Mouse (Mus musculus) kidney, adult 2 months (tissue): ENCODE data around the gene Coro7. TPM values are rescaled to one million over a fixed set of nuclear protein-coding genes. Genes with fewer than 3 reads are reported as not detected.

Experiments
- DNase-seq: peaks from one replicate; pipeline ENCODE4 v3.0.0; 2021
- H3K27ac ChIP-seq: fragments of 200-500 bp; 2 replicates; pipeline ENCODE4 v1.5.1; 2012; ENCODE audit warnings: low read depth, low read length, control low read depth, inconsistent platforms; ENCODE audit not compliant: insufficient read depth
- H3K27me3 ChIP-seq: fragments of 200-500 bp; replicated peaks from 2 replicates; pipeline ENCODE4 v1.6.1; 2012; ENCODE audit warnings: mild to moderate bottlenecking, moderate library complexity, low read length, inconsistent platforms; ENCODE audit not compliant: control insufficient read depth, insufficient read depth
- H3K36me3 ChIP-seq: fragments of 200-500 bp; 2 replicates; pipeline ENCODE4 v1.6.1; 2012; ENCODE audit warnings: mild to moderate bottlenecking, moderate library complexity, low read length, inconsistent platforms; ENCODE audit not compliant: control insufficient read depth, insufficient read depth
- H3K4me1 ChIP-seq: fragments of 200-500 bp; 2 replicates; pipeline ENCODE4 v1.6.1; 2011; ENCODE audit warnings: low read length; ENCODE audit not compliant: control insufficient read depth, insufficient read depth
- H3K4me3 ChIP-seq: fragments of 200-500 bp; 2 replicates; pipeline ENCODE4 v1.5.1; 2011; ENCODE audit warnings: mild to moderate bottlenecking, low read depth, low read length, control low read depth; ENCODE audit not compliant: insufficient read depth
- CTCF ChIP-seq: fragments of 200-500 bp; conservative IDR thresholded peaks from 2 replicates; pipeline ENCODE4 v1.5.1; 2011; ENCODE audit warnings: low read depth, mild to moderate bottlenecking, control low read depth, low read length, moderate library complexity, mixed read lengths; ENCODE audit not compliant: insufficient read depth, insufficient read length
- POLR2A ChIP-seq: fragments of 200-500 bp; IDR thresholded peaks from one replicate; pipeline ENCODE4 v1.6.1; 2011; ENCODE audit warnings: low read depth, low read length, control low read depth
- WGBS: fragments of 180-500 bp; shearing (Covaris S2); methylation state at CpG from one replicate; pipeline ENCODE4 v1.1.7; 2018; 5-methylcytosine and 5-hydroxymethylcytosine counted together
- polyA plus RNA-seq: library from polyadenylated mRNA; depleted of rRNA; stranded (reverse); fragments of >200 nt; gene quantifications from 2 replicates; pipeline ENCODE4 v1.2.3, GENCODE M21; 2012

Coro7 gene
- polyA plus RNA-seq, 1 experiment = 43.1 TPM

DNA sequence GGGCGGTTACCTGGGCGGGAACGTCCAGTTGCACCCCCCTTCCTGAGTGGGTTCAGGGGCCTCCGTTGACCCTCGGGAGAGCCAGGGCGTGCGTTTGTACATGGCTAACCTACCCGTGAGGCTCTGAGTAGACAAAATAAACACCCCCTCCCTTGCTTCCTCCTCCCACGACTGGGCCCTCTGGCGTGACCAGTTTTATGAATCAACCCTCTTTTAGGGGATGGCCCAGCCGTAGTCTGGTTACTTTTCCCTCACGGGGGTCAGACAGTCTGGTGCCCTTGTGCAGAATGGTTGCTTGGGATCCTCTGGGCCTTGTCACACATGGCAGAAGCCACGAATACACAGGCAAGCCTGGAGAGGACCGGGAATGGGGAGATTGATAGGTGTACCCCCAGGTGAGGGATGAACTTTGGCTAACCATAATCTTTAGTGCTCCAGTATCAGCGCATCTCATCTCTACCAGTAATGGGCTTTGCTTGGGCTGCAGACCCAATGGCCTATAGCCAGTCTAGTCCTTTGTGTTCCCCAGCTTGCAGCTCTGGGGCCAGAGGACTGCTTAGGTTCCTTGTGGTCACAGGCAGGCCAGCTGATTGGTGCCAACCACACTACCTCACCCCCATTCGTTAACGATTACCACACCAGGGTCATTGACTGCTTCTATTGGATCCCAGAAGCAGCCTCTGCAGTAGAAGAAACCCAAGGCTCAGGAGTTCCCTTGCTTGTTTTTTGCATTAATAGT lies 39.1 kb downstream of the Coro7 start:
- peak; percentile 96 for DNase-seq
- 6% methylated on average over 17 of the region's 17 CpGs for WGBS
- peaks cover 40% of the 10 kb centered on the region for H3K4me1 ChIP-seq

DNA sequence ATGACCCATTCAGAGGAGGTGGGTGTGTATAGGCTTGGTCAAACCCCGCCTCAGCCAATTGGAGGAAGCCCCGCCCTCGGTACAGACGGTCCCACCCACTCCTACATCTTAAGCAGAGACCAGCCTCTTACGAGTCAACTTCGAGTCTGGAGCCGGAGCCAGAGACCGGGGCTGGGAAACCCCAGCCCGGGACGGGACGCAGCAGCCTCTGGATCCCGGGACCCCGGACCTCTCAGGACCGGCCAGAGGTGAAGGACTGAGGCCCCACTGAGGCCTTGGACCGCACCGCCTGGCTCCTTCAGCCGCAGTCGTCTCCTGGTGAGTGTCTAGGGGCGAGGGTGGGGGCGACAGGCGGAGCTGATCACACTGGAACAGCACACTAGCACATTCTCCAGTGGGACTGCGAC lies 39.7 kb downstream of the Coro7 start, which contains the start of the genes Vasn and Dnaja3:
Gene Vasn, plus strand, starts transcription at position 111 of the 407 bp plus-strand sequence.
Gene Dnaja3, plus strand, starts transcription at position 159 of the 407 bp plus-strand sequence.
- no peaks in the 10 kb centered on the region for H3K36me3 ChIP-seq
- no peaks in the 10 kb centered on the region for H3K27me3 ChIP-seq
- WGBS = 3% methylated on average over 22 of the region's 22 CpGs
- H3K27ac ChIP-seq = peak within 1 kb of the TSS; percentile 71
- H3K4me1 ChIP-seq = peaks cover 34% of the 10 kb centered on the region
- peak; percentile 96 for DNase-seq
- TF ChIP-seq POLR2A (peak; percentile 94), CTCF (no peak)
- peak within 1 kb of the TSS; percentile 63 for H3K4me3 ChIP-seq

More for the DNA sequence above, 39.1 kb downstream of the Coro7 start:
- peak overlapping the region; percentile 71 for H3K27ac ChIP-seq
- TF ChIP-seq CTCF (no peak), POLR2A (peak; percentile 13)
- no peaks in the 10 kb centered on the region for H3K27me3 ChIP-seq
- no peaks in the 10 kb centered on the region for H3K36me3 ChIP-seq
- H3K4me3 ChIP-seq = peak overlapping the region; percentile 63

DNA sequence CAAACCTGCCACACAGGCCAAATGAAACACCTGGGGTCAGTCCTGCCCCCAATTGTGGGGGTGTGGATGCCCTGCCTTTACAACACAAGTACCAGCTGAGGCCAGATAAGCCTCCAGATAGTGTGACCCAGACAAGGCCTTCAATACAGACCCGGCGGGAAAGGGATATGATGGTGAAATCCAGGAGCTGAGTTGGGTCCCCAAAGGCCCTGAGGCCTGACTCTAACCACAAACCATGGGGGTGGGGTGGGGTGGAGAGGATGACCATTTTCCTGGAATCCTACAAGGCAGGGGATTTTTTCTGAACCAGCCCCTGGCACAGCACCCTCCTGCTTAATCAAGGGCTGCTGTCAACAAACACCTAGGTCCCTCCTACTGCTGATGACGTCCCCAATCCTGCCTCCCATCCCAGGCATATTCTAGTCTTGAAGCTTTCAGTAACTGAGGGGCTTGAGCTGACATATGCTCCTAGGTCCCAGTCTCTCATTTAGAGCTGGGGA lies 40.6 kb downstream of the Coro7 start:
- WGBS = 82% methylated on average over 3 of the region's 3 CpGs
- Histone ChIP-seq H3K27me3 (no peaks in the 10 kb centered on the region), H3K4me3 (no peak overlapping the region), H3K27ac (no peak overlapping the region), H3K4me1 (peaks cover 26% of the 10 kb centered on the region), H3K36me3 (no peaks in the 10 kb centered on the region)
- no peak for DNase-seq
- TF ChIP-seq CTCF (no peak), POLR2A (no peak)

GRCm38 (mm10) chr16:4635760-4636159 lies 43.8 kb downstream of the Coro7 start:
- TF ChIP-seq CTCF (no peak), POLR2A (no peak)
- WGBS = 58% methylated on average over 4 of the region's 4 CpGs
- no peak for DNase-seq
- H3K4me1 ChIP-seq = no peaks in the 10 kb centered on the region; the same call in 1 of the 2 replicates
- no peak overlapping the region for H3K4me3 ChIP-seq
- no peaks in the 10 kb centered on the region for H3K36me3 ChIP-seq
- H3K27ac ChIP-seq = peak overlapping the region; percentile 29; the same call in 1 of the 2 replicates
- no peaks in the 10 kb centered on the region for H3K27me3 ChIP-seq

DNA sequence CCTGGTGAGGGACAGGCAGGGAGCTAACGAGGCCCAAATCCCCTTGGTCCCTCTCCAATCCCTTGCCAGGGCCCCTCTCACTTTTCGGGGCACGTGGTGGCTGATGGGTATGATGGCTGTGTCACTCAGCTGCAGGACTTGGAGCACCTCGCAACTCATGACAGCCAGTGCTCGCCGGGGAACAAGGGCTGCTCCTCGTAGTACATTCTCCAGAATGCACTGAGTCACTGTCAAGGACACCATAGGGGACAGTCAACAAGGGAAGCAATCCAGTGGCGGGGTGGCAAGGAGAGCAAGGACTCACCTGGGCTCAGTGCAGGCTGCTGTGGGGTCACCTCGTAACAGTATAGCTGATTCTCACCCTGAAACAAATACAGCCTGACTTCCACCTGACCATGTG lies 44.9 kb downstream of the Coro7 start:
- Histone ChIP-seq H3K27ac (no peak overlapping the region; the same call in 1 of the 2 replicates), H3K4me1 (no peaks in the 10 kb centered on the region), H3K4me3 (no peak overlapping the region), H3K27me3 (no peaks in the 10 kb centered on the region), H3K36me3 (no peaks in the 10 kb centered on the region)
- 79% methylated on average over 9 of the region's 9 CpGs for WGBS
- DNase-seq = no peak
- no peak for TF ChIP-seq POLR2A
- TF ChIP-seq CTCF = no peak

DNA sequence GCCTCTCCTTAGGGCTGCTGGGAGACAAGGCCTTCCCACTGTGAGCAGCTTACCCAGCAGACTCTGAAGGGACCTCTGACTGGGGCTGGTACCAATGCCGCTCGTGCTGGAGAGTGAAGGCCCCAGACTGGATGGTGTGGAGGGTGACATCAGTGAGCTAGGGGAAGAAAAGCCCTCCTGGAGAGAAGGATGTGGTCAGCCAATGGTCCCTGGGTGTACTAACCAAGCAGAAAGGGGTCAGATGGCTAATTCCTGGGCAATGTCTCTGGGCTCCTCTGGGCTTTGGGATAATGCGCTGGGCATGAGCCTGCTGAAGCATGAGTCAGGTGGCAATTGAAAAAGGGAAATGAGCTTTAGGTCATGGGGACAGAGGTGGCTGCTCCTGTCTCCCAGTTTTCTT lies 45.9 kb downstream of the Coro7 start:
- Histone ChIP-seq H3K4me3 (no peak overlapping the region), H3K27ac (no peak overlapping the region), H3K36me3 (no peaks in the 10 kb centered on the region), H3K4me1 (peaks cover 4% of the 10 kb centered on the region; the same call in 1 of the 2 replicates), H3K27me3 (no peaks in the 10 kb centered on the region)
- DNase-seq = no peak
- TF ChIP-seq CTCF = no peak
- TF ChIP-seq POLR2A = no peak
- WGBS = 93% methylated on average over 3 of the region's 3 CpGs

DNA sequence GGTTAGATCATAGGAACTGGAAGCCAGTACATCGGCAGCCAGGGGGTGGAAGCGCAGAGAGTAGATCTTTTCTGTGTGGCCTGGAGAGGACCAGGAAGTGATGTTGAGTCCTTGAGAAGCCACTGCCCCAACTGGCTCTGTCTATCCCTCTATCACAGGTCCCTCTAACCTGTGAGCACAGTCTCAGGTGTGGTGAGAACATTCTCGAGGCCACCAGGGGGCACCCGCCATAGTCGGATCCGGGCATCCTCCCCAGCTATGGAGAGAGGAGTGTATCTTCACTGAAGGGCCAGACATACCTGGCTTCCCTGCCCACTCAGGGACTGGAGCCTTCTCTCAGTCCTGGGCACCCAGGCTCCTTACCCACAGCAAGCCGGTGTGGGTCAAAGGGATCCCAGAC lies 47.5 kb downstream of the Coro7 start:
- Histone ChIP-seq H3K36me3 (no peaks in the 10 kb centered on the region), H3K27ac (no peak overlapping the region), H3K4me3 (no peak overlapping the region), H3K4me1 (peaks cover 4% of the 10 kb centered on the region; the same call in 1 of the 2 replicates), H3K27me3 (no peaks in the 10 kb centered on the region)
- WGBS = 36% methylated on average over 7 of the region's 7 CpGs
- DNase-seq = peak; percentile 74
- peak; percentile 63 for TF ChIP-seq CTCF
- no peak for TF ChIP-seq POLR2A

- Histone ChIP-seq H3K27me3 (no peaks in the 10 kb centered on the region), H3K36me3 (no peaks in the 10 kb centered on the region), H3K27ac (no peak overlapping the region), H3K4me3 (no peak overlapping the region), H3K4me1 (peaks cover 8% of the 10 kb centered on the region; the same call in 1 of the 2 replicates)
- WGBS = 14% methylated on average over 6 of the region's 6 CpGs
- peak; percentile 98 for TF ChIP-seq CTCF
- TF ChIP-seq POLR2A = no peak
- peak; percentile 89 for DNase-seq
Measured at GRCm38 (mm10) chr16:4629950-4630349, 49.6 kb downstream of the Coro7 start.
